Mouse (Mus musculus): ENCODE data around the gene Tirap.

GRCm38 (mm10) chr9:35175251-35176123, 24.6 kb downstream of the Tirap start, which contains the start of gene Dcps:
- TF ChIP-seq CTCF (IDR thresholded peaks at IDR 0.05; ENCODE audit: low read depth) (peak; percentile 48), EP300 (IDR thresholded peaks at IDR 0.05; ENCODE audit: low read depth) (no peak)

Measured in liver, postnatal 0 days (tissue).